Mouse (Mus musculus) telencephalon, adult 2 months (tissue): ENCODE results near the gene Pik3r1.

ENCODE experiments used
- DNase-seq: peaks from one replicate; pipeline ENCODE4 v3.0.0-alpha.2; 2011; ENCODE audit warnings: low read depth, low spot score

The Pik3r1 gene

DNA sequence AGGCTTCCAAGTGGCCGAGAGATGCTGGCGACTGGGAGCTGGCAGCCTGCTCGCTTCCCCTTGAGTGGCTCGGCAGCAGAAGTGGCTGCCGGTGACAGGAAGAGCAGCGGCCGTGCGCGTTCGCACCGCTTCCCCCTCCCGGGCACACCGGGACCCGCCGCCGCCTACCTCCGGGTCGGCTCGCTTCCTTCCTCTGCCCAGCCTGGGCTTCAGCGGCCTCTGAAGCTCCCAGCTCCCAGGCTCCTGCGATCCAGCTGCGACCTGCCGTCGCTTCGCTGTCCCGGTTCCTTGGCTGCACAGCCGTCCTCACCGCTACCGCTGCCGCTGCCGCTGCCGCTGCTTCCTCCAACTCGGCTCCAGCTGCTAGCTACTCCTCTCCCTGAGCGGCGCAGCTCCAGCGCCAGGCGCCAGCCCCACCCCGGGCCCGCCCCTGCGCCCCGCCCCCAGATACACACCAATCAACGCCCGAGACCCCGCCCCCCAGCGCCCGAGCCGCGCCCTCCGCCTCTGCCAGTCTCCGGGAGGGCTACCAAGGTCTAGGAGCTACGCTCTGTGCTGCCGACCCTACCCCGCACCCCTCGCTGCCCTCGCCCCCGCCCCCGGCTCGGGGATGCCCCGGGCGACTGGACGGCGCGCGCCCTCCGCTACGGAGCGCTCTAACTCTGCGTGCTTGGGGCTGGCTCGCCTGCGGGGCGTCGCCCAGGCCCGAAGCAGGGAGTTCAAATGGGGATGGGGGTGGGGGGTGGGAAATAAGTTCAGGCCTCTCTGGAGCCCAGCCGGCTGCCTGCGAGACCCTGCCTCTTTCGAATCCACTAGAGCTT, at the start of gene Pik3r1:
Gene Pik3r1 (minus strand): TSS at position 409 of the 821 bp plus-strand sequence.
- DNase-seq = peak; percentile 81

DNA sequence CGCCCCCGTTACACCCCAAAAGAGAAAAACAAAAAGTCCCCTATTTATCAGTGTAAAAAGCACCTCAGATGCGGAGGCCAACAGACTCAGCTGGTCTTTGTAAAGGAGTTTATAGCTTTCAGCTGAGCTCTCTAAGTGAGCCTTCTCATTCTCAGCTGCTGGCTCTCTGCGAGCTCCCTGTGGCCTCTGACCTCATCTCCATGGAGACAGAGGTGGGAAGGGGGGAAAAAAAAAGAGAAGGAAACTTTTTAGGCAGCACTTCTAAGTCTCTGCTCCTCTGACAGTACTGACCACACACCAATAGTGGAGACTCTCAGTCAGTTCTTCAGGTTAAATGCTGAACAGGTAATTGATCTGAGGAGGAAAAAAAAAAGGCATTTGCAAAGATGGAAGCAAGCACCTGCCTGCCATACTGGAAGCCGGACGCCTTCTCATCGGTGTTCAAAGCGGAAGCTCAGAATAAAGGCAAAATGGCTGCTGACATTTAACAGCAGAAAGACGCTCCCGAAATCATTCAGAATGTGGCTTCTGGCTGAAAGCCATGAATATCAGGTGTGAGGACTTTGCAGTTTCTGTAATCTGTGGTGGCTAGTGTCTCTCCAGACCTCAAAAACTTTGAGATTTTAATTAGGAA, 45.4 kb upstream of the Pik3r1 start:
- DNase-seq = no peak

DNA sequence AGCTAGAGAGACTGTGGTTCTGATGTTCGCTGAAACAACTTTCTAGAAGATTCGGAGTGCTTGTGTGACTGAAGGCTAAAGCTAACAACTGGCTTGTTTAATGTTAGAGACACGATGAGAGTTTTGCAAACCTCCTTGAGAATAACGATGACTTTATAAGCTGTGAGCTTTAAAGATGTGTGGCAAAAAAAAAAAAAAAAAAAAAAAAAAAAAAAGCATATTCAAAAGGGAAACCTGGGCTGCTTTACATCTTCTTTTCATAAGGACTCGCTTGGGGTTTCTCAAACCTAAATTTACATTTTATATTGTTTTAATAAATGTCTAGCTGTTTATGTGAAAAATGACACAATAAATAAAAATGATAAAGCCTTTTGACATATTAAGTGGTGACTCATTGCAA, 44.3 kb upstream of the Pik3r1 start:
- DNase-seq = no peak

DNA sequence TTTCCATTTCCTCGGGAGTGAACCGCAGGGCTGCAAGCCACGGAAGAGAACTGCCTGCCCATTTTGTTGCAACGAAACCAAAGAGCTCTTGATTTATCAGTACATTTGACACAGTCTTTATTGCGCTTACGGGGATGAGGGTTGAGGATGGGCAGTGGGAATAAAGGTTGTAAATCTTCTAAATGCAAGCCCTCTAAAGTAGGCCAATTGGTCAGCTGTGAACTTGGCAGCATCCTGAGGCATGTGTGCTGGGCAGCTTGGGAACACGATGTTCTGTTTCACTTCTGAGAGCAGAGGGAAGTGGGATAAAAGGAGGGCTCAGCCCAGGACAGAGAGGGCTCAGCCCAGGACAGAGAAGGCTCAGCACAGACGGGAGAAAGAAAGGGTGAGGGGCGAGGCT, 43.9 kb upstream of the Pik3r1 start:
- DNase-seq = no peak

DNA sequence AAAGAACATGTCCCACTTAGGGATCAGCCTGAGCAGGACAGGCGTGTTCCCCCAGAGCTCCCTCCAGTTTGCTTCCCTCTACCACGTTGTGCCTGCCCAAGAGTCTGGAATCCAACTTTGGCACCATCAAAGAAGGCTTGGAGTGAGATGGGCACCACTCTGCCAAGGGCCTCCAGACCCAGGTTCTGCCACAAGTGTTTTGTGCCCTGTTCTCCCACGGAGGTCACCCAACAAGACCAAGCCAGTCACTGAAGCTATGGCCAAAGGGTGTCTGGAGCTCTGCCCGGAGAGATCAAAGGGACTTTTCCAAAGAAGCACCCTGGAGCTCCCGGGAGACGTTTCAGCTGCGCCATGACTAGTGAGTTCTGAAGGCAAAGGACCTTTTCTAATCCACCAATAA, 42.6 kb upstream of the Pik3r1 start:
- no peak for DNase-seq

DNA sequence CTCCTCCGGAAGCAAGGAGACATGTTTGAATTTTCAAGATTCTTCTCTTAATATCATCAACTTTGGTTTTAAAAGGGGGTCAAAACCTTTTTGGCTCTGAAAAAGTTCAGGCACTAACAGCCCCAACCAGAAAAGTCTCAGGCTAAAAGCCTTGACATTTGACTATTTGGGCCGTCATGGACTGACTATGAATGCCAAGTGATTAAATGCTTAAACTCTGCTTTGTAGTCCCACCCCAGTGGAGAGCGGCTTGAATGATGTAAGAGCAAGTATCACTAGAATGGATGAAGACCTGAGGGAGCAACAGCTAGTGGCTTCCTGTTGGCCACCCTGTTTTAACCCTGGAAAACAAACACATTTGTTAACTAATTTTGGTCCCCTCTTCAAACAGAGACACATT, 41.8 kb upstream of the Pik3r1 start:
- DNase-seq = no peak

DNA sequence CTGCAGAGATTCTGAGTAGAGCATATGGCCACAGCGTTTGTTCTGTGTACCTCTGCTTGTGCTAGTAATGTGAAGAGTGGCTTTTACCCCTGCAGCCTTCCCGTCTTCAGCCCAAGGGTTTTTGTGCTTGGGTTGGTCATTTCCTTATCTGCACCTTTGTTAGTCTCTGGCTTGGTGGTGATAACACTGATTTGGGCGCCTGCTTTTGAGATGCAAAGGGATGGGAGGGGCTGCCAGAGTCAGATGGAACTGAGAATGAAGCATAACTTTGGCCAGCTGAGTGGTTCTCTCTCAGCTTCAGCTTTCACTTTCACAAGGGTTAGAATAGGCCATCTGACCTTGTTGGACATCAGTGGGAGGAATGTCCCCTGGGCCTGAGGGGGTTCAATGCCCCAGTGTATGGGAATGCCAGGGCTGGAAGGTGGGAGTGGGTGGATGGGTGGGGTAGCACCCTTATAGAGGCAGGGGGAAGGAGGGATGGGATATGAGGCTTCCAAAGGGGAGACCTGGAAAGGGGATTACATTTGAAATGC, 37.6 kb upstream of the Pik3r1 start:
- DNase-seq = no peak

DNA sequence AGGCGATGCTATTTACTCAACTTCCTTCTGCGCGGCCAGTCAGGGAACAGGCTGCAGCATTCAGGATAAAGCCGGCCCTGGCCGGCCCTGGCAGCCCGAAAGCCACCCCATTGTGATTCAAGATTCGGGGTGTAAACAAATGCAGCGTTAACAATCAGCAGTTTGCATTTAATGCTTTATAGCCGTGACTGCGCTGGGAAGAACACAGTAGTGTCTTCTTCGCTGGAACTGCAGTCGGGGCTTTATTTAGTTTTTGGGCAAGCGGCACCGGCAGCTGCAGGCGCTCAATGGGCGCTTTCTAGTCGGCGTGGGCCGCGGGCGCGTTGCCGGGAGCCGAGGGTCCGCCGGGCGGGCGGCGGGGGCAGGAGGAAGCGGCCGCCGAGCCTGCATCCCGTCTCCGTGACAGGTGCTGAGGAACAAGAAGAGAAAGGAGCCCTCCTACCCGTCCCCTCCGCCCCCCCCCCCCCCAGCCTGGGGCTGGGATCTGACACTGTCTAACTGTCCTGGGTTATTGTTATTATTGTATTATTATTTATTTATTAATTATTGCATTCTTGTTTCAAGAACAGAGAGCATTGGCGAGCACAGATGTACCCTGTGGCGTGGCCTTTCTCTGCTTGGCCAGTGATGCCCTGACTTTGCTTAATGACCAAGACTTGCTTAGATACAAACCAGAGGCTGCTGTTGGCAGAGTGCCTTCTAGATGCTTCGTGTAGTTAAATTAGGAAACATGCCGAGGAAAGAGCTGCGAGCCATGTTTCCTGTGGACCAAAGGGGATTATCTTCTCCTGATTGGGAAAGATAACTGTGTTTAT, 33.6 kb upstream of the Pik3r1 start:
- DNase-seq = peak; percentile 68

DNA sequence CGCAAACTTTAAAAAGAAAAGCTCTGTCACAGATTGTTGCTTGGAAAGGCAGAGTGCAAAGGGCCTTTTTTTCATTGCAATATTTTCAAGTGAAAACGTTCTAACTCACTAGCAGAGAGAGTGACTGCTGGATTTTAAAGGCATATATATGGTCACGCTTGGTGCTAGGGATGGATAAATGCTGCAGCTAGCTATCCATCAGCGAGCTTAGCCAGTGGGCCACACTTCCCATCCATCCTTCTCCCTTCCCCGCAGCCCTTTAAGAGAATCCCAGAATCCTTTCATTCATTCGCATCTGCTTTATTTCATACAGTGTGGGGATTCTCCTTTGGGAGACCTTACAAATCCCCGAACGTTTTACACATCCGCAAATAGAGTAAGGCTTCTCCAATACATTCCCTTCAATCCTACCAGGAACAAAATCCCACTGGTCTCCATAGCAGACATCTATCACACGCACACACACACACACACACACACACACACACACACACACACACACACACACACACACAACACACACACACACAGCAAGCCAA, 32.9 kb upstream of the Pik3r1 start:
- no peak for DNase-seq

DNA sequence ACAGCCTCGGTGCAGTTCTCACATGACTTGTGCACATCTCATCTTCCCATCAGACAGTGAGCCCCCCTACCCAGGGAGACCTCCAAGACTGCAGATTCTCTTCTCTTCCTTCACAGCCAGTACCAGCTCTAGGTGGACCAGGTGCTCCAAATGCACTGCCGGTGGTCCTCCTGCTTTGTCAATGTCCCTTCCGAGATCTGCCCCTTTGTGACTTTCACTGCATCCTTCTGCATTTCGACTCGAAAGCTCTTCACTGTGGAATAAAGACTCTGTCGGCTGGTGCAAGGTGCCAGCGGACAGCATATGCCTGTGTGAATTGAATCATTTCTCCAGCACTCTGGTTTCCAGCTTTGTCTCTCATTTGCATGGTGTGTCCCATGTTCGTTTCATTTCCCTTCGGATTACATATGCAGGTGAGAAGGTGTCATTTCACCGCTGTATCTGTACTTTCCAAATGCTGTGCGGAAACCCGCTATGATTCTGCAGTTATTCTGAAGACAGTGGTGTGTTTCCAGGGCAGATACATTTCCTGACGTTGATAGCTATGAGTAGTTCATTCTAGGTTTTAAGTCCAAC, 32.1 kb upstream of the Pik3r1 start:
- no peak for DNase-seq

DNA sequence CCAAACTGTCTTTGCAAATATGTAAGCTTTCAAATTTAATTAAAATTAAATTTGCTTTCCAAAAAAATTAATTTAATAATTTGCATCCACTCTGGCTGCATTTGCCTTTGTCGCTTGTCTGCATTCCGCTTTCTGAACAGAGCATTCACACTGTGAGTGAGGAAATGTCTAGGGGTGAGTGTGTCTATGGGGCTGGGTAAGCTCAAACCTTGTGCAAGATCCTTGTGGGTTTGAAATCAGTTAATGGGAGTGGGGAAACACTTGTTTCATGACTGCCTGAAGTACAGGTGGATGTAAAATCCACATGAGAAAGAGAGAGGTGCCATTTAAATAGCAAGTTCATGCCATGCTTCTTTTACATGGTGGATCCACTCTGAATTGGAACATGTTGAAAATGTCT, 31.3 kb upstream of the Pik3r1 start:
- no peak for DNase-seq

DNA sequence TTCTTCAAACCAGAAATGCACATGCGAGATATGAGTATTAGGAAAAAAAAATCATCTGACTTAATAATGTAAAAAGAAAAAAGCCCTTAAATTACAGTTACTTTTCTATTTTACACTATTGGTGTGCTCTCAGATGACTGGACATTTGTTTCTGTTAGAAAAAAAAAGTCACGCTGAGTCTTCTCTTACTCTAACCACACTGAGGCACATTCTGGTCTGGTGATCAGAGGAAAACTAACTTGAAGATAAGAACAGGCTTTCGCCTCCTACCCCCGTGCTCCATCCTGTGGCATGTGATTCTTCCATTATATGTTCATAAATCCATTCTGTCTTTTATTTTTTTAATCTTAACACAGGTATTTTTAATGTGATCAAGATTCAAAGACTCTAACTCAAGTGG, 30.5 kb upstream of the Pik3r1 start:
- no peak for DNase-seq

DNA sequence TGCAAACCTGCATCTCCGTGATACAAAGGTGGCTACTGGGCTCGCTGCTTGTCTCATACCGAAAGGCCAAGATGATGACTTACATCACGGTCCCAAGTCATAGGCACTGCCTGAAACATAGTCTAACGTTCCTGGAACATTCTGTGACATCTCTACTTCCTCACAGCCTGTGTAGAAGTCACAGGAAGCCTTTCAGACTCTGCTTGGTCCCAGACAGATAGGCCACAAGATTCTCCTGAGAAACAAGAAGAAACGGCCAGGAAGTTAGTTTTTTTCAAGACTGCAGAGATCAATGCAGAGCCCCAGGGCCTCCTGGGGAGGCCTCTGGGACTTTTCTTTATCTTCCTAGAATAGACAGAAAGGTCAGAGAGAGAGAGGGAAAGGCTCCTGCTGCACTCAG, 29.0 kb upstream of the Pik3r1 start:
- DNase-seq = no peak

DNA sequence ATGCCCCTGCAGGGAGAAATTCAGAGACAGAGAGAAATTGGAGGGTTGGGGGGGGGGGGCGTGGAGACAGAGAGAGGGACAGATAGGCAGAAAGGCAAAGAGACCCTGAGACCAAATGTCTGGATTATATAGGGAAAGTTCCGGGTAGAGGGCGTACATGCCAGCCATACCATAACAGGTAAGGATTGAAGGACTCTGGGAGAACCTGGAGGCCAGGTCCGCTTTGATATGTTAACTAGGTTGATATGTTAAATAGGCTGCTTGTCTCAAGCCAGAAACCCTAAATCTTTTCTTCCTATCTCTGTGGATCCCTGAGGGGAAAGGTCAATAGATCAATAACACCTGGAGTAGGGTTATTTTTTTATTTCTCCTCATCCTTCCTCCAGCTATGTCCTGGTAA, 17.7 kb upstream of the Pik3r1 start:
- DNase-seq = no peak

DNA sequence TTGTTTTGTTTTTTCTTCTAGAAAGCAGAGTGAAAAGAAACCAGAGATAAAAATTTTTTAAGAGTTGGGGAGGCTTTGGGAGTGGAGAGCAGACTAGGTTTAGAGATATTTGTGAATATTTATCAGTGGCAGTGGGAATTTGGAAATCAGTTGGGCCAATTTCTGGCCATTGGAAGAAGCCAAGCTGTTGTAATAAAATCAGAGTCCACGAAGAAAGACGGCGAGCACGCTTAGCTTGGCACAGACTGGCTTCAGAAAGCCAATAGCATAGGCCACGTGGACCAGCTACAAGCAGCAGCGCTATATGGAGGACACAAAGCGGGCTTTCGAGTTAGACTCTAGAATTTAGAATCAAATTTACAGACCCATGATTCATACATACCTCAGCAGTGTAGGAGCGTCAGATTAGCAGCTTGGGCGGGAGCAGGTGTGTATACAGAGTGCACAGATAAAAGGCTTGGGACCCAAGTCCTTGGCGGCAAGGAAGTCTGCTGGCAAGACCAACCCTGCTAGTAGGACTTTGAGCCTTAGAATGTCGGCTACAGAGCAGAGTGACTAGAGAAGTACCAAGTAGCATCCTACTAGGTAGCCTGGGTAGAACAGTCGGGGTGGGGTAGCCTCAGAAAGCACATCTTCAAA, 16.8 kb upstream of the Pik3r1 start:
- DNase-seq = no peak

DNA sequence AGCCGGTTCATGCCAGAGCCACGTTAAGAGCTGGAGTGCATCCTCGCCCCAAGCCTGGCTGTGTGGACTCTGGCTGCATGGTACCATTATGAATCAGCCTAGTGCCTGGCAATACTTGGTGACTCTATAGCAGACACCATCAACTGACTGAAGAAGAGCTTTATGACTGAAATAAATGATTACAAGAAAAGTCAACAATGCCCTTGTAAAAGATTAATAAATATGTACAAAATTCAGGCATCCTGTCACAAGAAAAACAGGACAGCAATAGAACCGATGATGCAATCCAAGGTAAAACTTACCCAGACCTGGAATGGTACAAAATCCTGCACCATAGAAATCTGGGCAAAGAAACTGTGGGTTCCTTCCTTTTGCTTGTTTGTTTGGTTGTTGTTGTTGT, 11.0 kb upstream of the Pik3r1 start:
- no peak for DNase-seq

DNA sequence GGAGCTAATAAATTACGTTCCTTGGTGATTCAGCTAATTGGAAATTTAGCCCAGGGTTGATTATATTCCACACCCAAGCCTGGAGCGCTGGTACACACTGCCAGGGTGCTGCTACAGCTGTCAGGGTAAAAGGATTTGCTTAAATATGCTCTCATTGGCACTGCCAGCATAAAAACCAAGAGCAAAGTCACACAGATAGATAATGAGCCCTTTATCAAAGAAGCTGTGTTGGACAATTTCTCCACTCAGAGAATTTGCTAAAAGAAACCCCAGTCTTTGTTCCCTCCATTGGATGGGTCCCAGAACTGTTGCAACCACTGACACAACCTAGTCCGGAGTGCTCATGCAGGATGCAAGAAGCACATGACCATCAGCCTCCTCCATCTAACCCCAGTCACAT, 9.8 kb upstream of the Pik3r1 start:
- DNase-seq = peak; percentile 78

DNA sequence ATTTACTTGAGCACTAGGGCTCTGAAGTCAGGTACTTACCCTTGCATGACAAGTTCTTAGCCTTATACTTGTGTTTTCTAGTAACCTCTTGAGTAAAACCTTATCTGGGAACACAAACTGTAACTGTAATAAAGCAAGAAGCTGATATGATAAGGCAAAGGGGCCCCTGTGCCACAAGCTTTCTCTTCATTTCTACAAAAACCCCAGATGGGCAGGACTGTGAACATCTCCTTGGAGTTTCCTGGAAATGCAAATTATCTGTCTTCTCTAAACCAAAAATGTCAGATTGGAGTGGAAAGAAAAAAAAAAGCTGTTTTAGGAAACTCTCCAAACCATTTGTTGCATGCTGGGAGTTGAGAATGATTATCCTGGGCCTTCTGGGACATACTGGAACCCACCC, 3.1 kb upstream of the Pik3r1 start:
- no peak for DNase-seq

DNA sequence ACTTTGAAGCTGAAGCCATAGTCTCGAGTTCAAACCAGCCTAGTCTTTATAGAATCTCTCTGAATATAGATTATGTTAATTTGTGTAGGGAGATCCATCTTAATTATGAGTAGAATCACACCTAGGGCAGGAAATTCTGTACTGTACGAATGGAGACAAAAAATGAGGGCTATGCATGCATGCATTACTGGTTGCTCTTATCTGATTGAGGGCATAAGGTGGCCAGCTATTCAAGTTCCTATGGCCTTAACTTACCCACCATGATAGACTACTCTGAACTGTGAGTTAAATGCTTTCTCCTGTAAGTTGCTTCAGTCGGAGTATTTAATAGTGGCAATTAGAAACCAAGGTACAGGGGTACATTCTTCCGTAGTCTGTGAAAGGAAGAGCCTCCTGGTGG, 1.9 kb upstream of the Pik3r1 start:
- no peak for DNase-seq

DNA sequence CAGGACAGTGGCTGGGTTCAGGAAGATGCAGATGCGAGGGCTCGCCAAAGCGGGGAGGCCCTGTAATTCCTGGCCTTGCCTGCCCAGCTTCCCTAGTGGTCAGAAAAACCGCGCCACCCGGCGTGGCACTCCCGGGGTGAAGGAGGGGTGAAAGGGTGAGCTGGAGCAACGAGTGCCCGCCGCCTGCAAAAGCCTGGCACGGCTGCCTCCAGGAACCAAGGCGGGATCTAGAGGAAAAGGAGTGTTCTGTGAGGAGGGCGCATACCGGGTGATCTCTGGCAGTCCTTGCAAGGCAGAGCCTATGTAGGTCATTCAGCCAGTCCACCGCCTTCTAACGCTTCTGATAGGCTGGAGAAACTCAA, 594 bp upstream of the Pik3r1 start:
- DNase-seq = no peak
